10 mouse cellular contexts compared by ENCODE assay signal in the genomic region with DNA sequence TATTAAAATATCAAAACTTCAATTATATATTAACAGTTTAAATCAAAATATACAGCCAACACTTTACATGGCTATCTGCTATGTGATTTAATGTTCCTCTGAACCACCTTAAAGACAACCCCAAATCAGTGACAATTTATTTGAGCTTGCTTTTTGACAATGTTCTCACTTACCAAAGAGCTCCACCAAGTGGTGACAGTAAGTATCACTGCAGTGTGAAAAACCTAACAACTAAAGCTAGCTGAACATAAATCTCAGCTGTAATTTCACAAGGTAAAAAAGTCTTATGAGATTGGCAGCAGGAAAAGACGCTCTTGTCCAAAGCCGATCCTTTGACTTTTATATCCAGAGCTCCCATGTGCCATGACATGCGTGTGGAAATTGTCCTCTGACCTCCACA. TPM values are rescaled to one million over a fixed set of nuclear protein-coding genes. Genes with fewer than 3 reads are reported as not detected.
DNase-seq lines count a peak whose midpoint lies in the region; ATAC-seq and TF ChIP-seq lines count a peak whose summit lies in the region.
"Had no signal": no experiment of that assay in that cellular context is flagged by ENCODE, and none has a peak within 500 bp of the region (broad histone marks: within the 10 kb centered on the region; RNA-seq: fewer than 3 reads in every experiment).

No protein-coding gene starts in this region.

- H3K4me3 ChIP-seq in midbrain, embryonic 14.5 days (replicated peaks; ENCODE audit: low read depth, low read length) = no peak overlapping the region
- no peak overlapping the region for H3K4me3 ChIP-seq in midbrain, embryonic 16.5 days (ENCODE audit: low read depth, low read length)
- H3K4me3 ChIP-seq: hindbrain, embryonic 15.5 days; neural tube, embryonic 13.5 days had no signal

- intact Hi-C loops in heart, postnatal 36 days (cut with DNase I) = loop anchor here (1.0 kb wide), 1 partner anchor 197 kb away; no protein-coding TSS in a partner anchor

- no peak overlapping the region for H3K9ac ChIP-seq in midbrain, embryonic 14.5 days (replicated peaks; ENCODE audit: low read length)
- H3K9ac ChIP-seq in midbrain, embryonic 16.5 days (ENCODE audit: low read depth, low read length) = no peak overlapping the region
- H3K9ac ChIP-seq: hindbrain, embryonic 15.5 days; neural tube, embryonic 13.5 days had no signal

- H3K4me2 ChIP-seq in midbrain, embryonic 14.5 days (ENCODE audit: low read length) = no peak overlapping the region
- no peak overlapping the region for H3K4me2 ChIP-seq in midbrain, embryonic 16.5 days (ENCODE audit: low read length)
- H3K4me2 ChIP-seq: hindbrain, embryonic 15.5 days; neural tube, embryonic 13.5 days had no signal

- no peaks in the 10 kb centered on the region for H3K9me3 ChIP-seq in midbrain, embryonic 14.5 days (ENCODE audit: control insufficient read depth, low read length)
- no peaks in the 10 kb centered on the region for H3K9me3 ChIP-seq in midbrain, embryonic 16.5 days (replicated peaks; ENCODE audit: control insufficient read depth, low read length, poor library complexity, severe bottlenecking)
- H3K9me3 ChIP-seq: hindbrain, embryonic 15.5 days; neural tube, embryonic 13.5 days had no signal

- peak; percentile 51 for TF ChIP-seq CTCF in brain, embryonic 14.5 days (IDR thresholded peaks at IDR 0.05; ENCODE audit: borderline replicate concordance, extremely low read depth, insufficient read depth, insufficient read length)

- 49% methylated on average over 3 of the region's 3 CpGs for WGBS in midbrain, embryonic 14.5 days
- 45% methylated on average over 3 of the region's 3 CpGs for WGBS in midbrain, embryonic 16.5 days

- peak; percentile 47 for DNase-seq in gastrocnemius, adult 18-20 months (ENCODE audit: low spot score)
- DNase-seq in gastrocnemius, postnatal 4 days (ENCODE audit: low spot score in 2 of 2) = no peak
- DNase-seq in midbrain, embryonic 14.5 days = peak; percentile 87
- peak; percentile 78 for DNase-seq in brain, embryonic 14.5 days (ENCODE audit: low read depth)
- DNase-seq in heart, postnatal 36 days = peak; percentile 43 to 50
- peak; percentile 71 for DNase-seq in thymus, postnatal 14 days

- no peaks in the 10 kb centered on the region for H3K36me3 ChIP-seq in midbrain, embryonic 14.5 days (ENCODE audit: control insufficient read depth, insufficient read depth, low read length)
- H3K36me3 ChIP-seq in midbrain, embryonic 16.5 days (ENCODE audit: control insufficient read depth, insufficient read depth, low read length) = no peaks in the 10 kb centered on the region
- H3K36me3 ChIP-seq: hindbrain, embryonic 15.5 days; neural tube, embryonic 13.5 days had no signal

- TF ChIP-seq POLR2A in brain, embryonic 14.5 days (IDR thresholded peaks at IDR 0.05; ENCODE audit: borderline replicate concordance, extremely low read depth, insufficient read depth, insufficient read length, poor library complexity, severe bottlenecking) = no peak

- no peak overlapping the region for H3K27ac ChIP-seq in midbrain, embryonic 14.5 days (replicated peaks; ENCODE audit: low read depth, low read length)
- H3K27ac ChIP-seq in midbrain, embryonic 16.5 days (ENCODE audit: low read length) = no peak overlapping the region
- H3K27ac ChIP-seq: hindbrain, embryonic 15.5 days; neural tube, embryonic 13.5 days had no signal

- H3K27me3 ChIP-seq in midbrain, embryonic 14.5 days (ENCODE audit: control insufficient read depth, insufficient read depth, low read length) = no peaks in the 10 kb centered on the region
- no peaks in the 10 kb centered on the region for H3K27me3 ChIP-seq in midbrain, embryonic 16.5 days (ENCODE audit: control insufficient read depth, insufficient read depth, low read depth, low read length)
- H3K27me3 ChIP-seq: hindbrain, embryonic 15.5 days; neural tube, embryonic 13.5 days had no signal

- ATAC-seq in midbrain, embryonic 14.5 days (ENCODE audit: low FRiP score, low TSS enrichment) = no peak
- ATAC-seq in midbrain, embryonic 16.5 days = no peak
- ATAC-seq in megakaryocyte-erythroid progenitor cell, adult 5-6 weeks (replicated peaks; ENCODE audit: low FRiP score, low TSS enrichment, poor library complexity, severe bottlenecking) = peak; percentile 70; the same call in 1 of the 2 replicates

- no peaks in the 10 kb centered on the region for H3K4me1 ChIP-seq in midbrain, embryonic 14.5 days (ENCODE audit: control insufficient read depth, insufficient read depth, low read length)
- H3K4me1 ChIP-seq in midbrain, embryonic 16.5 days (ENCODE audit: control insufficient read depth, insufficient read depth, low read length) = no peaks in the 10 kb centered on the region

RNA-seq across cellular contexts. Expression of a gene that starts 22.4 kb away (rescaled TPM):
- total RNA-seq in gastrocnemius, adult 18-20 months (2021) = 10 to 100 TPM; 15.5 to 17.8 TPM
- total RNA-seq in gastrocnemius, postnatal 4 days (2021) = 10 to 100 TPM; 46.1 to 46.3 TPM
- polyA plus RNA-seq in midbrain, embryonic 14.5 days (2014; fragmentation: Nextera tagmentation; extraction: Ambion mirVana) = 36.3 and 36.4 TPM in 2 replicates
- 20.4 and 20.6 TPM in 2 replicates for polyA plus RNA-seq in midbrain, embryonic 16.5 days (2015; fragmentation: Nextera tagmentation; extraction: Ambion mirVana)
- polyA plus RNA-seq in brain, embryonic 14.5 days (2012; rRNA removed) = 31.1 and 38.2 TPM in 2 replicates
- total RNA-seq in heart, postnatal 36 days (2021) = 10 to 100 TPM; 20.9 to 22.2 TPM
- total RNA-seq in megakaryocyte-erythroid progenitor cell, adult 5-6 weeks (2014; fragmentation: Nextera tagmentation) = 48.3 and 62.1 TPM in 2 replicates
- 28.6 and 29.6 TPM in 2 replicates for total RNA-seq in megakaryocyte-erythroid progenitor cell, adult 5-6 weeks (2017)

Comparison
In these comparisons a context has a peak if more than half of its experiments do, and no peak if none do; other contexts are left out.
1. DNase-seq: peak in gastrocnemius, adult 18-20 months (single experiment), midbrain, embryonic 14.5 days (single experiment), brain, embryonic 14.5 days (single experiment), heart, postnatal 36 days (2 of 2) and thymus, postnatal 14 days (single experiment); none in gastrocnemius, postnatal 4 days (0 of 2).